Mouse (Mus musculus): ENCODE data around the gene Tbc1d25. TPM values are rescaled to one million over a fixed set of nuclear protein-coding genes. Genes with fewer than 3 reads are reported as not detected.

Tbc1d25 gene
- polyA plus RNA-seq, 1 experiment from 2014 or later, result 7.8 TPM

DNA sequence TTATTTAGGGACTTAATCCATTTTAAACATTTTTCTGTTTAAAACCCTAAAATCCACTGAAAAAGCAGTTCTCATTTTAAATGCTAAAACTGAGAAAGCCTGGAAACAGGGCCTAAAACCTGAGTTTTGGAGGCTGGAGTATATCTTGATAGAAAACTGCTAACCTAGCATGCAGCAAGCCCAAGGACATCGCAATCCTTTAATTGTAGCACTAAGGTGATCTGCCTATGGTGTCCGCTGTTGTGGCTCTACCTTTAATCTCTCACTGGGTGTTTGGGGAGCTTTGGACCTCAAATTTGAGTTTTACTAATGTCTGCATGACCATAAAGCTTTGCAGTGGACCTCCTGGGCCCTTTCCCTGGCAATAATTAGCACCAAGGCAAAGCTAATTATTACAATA lies 35.5 kb downstream of the Tbc1d25 start:
- no peak for ATAC-seq
- Histone ChIP-seq H3K27me3 (replicated peaks; ENCODE audit: insufficient read depth, low read length) (no peaks in the 10 kb centered on the region), H3K9ac (replicated peaks; ENCODE audit: low read depth) (no peak overlapping the region), H3K4me1 (ENCODE audit: insufficient read depth, low read depth, low read length) (no peaks in the 10 kb centered on the region), H3K36me3 (ENCODE audit: insufficient read depth, low read length) (no peaks in the 10 kb centered on the region), H3K4me3 (ENCODE audit: low read depth, low read length) (no peak overlapping the region), H3K9me3 (ENCODE audit: low read length) (no peaks in the 10 kb centered on the region), H3K4me2 (replicated peaks; ENCODE audit: low read depth, low read length) (no peak overlapping the region), H3K27ac (ENCODE audit: low read length) (no peak overlapping the region)
- TF ChIP-seq EP300 (IDR thresholded peaks at IDR 0.05) (no peak), CTCF (IDR thresholded peaks at IDR 0.05) (no peak)
- WGBS, result 100% methylated on average over 2 of the region's 2 CpGs
- DNase-seq (ENCODE audit: low spot score), result no peak

DNA sequence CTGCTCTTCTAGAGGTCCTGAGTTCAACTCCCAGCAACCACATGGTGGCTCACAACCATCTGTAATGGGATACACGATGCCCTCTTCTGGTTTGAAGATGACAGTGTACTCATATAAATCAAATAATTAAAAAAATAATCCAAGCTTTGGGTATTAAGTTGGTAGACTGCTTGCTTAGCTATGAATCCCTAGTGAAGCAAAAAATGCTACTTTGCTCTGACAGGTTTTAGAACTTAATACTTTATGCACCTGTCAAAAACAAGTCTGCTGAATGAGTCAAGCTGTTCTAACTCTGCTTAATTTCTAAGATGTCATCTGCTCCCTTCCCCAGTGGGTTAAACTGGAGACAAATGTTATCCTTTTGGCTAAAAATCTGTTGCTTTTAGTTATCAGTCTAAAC lies 36.5 kb downstream of the Tbc1d25 start:
- no peaks in the 10 kb centered on the region for H3K9me3 ChIP-seq (ENCODE audit: low read length)
- H3K4me1 ChIP-seq (ENCODE audit: insufficient read depth, low read depth, low read length), result no peaks in the 10 kb centered on the region
- TF ChIP-seq CTCF (IDR thresholded peaks at IDR 0.05), result 0 out of 2 replicates have a peak, but pooled peaks have one; percentile 15
- no peak for TF ChIP-seq EP300 (IDR thresholded peaks at IDR 0.05)
- no peak overlapping the region for H3K4me3 ChIP-seq (ENCODE audit: low read depth, low read length)
- DNase-seq (ENCODE audit: low spot score), result no peak
- WGBS, result 29% methylated on average over 1 of the region's 1 CpGs
- no peak for ATAC-seq
- H3K9ac ChIP-seq (replicated peaks; ENCODE audit: low read depth), result no peak overlapping the region
- H3K4me2 ChIP-seq (replicated peaks; ENCODE audit: low read depth, low read length), result no peak overlapping the region
- H3K27ac ChIP-seq (ENCODE audit: low read length), result no peak overlapping the region
- no peaks in the 10 kb centered on the region for H3K36me3 ChIP-seq (ENCODE audit: insufficient read depth, low read length)
- no peaks in the 10 kb centered on the region for H3K27me3 ChIP-seq (replicated peaks; ENCODE audit: insufficient read depth, low read length)

DNA sequence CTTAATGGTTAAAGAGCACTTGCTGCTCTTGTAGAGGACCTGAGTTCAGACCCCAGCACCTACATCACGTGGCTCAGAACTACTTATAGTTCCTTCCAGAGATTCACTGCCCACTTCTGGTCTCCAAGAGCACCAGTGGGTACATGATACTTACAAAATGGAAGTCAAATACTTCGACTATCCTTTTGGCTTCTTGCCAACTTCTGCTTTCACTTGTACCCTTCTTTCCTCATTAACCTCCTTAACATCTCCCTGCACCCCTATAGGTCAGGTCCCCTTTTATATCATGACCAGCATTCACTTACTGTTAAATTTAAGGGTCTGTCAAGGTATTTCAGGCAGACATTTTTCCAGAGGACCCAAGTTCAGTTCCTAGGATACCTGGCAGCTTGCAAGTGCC lies 40.1 kb downstream of the Tbc1d25 start:
- 23% methylated on average over 2 of the region's 2 CpGs for WGBS
- Histone ChIP-seq H3K4me2 (replicated peaks; ENCODE audit: low read depth, low read length) (no peak overlapping the region), H3K27me3 (replicated peaks; ENCODE audit: insufficient read depth, low read length) (no peaks in the 10 kb centered on the region), H3K4me1 (ENCODE audit: insufficient read depth, low read depth, low read length) (no peaks in the 10 kb centered on the region), H3K36me3 (ENCODE audit: insufficient read depth, low read length) (no peaks in the 10 kb centered on the region), H3K9ac (replicated peaks; ENCODE audit: low read depth) (no peak overlapping the region), H3K9me3 (ENCODE audit: low read length) (no peaks in the 10 kb centered on the region), H3K27ac (ENCODE audit: low read length) (no peak overlapping the region), H3K4me3 (ENCODE audit: low read depth, low read length) (no peak overlapping the region)
- no peak for ATAC-seq
- no peak for DNase-seq (ENCODE audit: low spot score)
- no peak for TF ChIP-seq CTCF (IDR thresholded peaks at IDR 0.05)
- TF ChIP-seq EP300 (IDR thresholded peaks at IDR 0.05), result no peak

- peak within 1 kb of the TSS; percentile 46 for H3K4me3 ChIP-seq (ENCODE audit: low read depth, low read length)
- H3K27me3 ChIP-seq (replicated peaks; ENCODE audit: insufficient read depth, low read length), result no peaks in the 10 kb centered on the region
- peak within 1 kb of the TSS; percentile 51 for H3K4me2 ChIP-seq (replicated peaks; ENCODE audit: low read depth, low read length)
- H3K9me3 ChIP-seq (ENCODE audit: low read length), result no peaks in the 10 kb centered on the region
- H3K4me1 ChIP-seq (ENCODE audit: insufficient read depth, low read depth, low read length), result no peaks in the 10 kb centered on the region
- peak; percentile 94 for DNase-seq (ENCODE audit: low spot score)
- H3K36me3 ChIP-seq (ENCODE audit: insufficient read depth, low read length), result no peaks in the 10 kb centered on the region
- ATAC-seq, result peak; percentile 96
- H3K27ac ChIP-seq (ENCODE audit: low read length), result peak within 1 kb of the TSS; percentile 95
- WGBS, result 12% methylated on average over 39 of the region's 40 CpGs
- TF ChIP-seq EP300 (IDR thresholded peaks at IDR 0.05) (no peak), CTCF (IDR thresholded peaks at IDR 0.05) (peak; percentile 25; the same call in 1 of the 2 replicates)
- H3K9ac ChIP-seq (replicated peaks; ENCODE audit: low read depth), result peak within 1 kb of the TSS; percentile 52; the same call in 1 of the 2 replicates
Measured at GRCm38 (mm10) chrX:8132017-8132976, 43.7 kb downstream of the Tbc1d25 start, which contains the start of gene Wdr13. Wdr13 (minus strand) TSS chrX:8132892.

DNA sequence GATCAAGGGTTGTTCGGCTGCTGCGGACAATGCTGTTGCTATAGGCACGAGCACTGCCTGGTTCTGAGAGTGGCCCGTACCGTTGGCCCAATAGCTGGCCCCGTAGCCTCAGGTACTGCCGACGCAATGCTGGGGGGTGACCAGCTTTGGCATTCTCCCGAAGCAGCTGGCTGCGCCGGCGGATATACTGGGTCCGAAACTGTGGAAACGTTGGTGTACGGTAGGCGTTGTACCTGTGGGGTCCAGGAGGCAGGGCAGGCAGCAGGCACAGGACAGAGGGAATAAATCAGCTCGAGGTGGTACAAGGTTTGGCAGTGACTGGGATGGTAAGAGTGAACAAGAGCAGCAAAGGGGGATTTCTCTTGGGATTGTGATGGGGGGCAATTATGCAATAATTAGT lies 44.6 kb downstream of the Tbc1d25 start:
- Histone ChIP-seq H3K4me1 (ENCODE audit: insufficient read depth, low read depth, low read length) (no peaks in the 10 kb centered on the region), H3K9ac (replicated peaks; ENCODE audit: low read depth) (no peak overlapping the region), H3K9me3 (ENCODE audit: low read length) (no peaks in the 10 kb centered on the region), H3K36me3 (ENCODE audit: insufficient read depth, low read length) (no peaks in the 10 kb centered on the region), H3K27ac (ENCODE audit: low read length) (no peak overlapping the region; the same call in 1 of the 2 replicates), H3K4me2 (replicated peaks; ENCODE audit: low read depth, low read length) (peak overlapping the region; percentile 51), H3K4me3 (ENCODE audit: low read depth, low read length) (peak overlapping the region; percentile 46; the same call in 1 of the 2 replicates), H3K27me3 (replicated peaks; ENCODE audit: insufficient read depth, low read length) (no peaks in the 10 kb centered on the region)
- DNase-seq (ENCODE audit: low spot score), result no peak
- no peak for ATAC-seq
- 92% methylated on average over 17 of the region's 17 CpGs for WGBS
- TF ChIP-seq EP300 (IDR thresholded peaks at IDR 0.05), result no peak
- no peak for TF ChIP-seq CTCF (IDR thresholded peaks at IDR 0.05)

DNA sequence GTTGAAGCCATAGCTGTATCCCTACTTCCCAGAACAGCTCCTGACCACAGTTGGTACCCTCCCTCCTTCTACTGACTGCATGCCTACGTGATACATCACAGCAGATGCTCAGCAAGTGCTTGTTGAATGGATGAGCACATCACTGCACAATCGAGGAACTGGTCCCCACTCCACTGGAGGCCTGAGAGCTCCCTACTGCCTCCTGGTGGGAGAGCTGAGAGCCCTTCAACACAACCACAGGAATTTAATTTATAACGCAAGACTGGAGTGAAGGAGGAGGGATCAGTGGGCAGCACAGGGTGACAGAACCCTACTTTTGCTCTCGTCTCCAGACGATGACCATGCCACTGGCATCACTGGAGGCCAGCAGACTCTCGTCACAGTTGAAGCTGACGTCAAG lies 50.7 kb downstream of the Tbc1d25 start:
- peak; percentile 51 for TF ChIP-seq CTCF (IDR thresholded peaks at IDR 0.05)
- no peak for TF ChIP-seq EP300 (IDR thresholded peaks at IDR 0.05)
- no peak for ATAC-seq

More for the DNA sequence above, 50.7 kb downstream of the Tbc1d25 start:
- Histone ChIP-seq H3K4me1 (ENCODE audit: insufficient read depth, low read depth, low read length) (no peaks in the 10 kb centered on the region), H3K27me3 (replicated peaks; ENCODE audit: insufficient read depth, low read length) (no peaks in the 10 kb centered on the region), H3K9me3 (ENCODE audit: low read length) (no peaks in the 10 kb centered on the region), H3K9ac (replicated peaks; ENCODE audit: low read depth) (no peak overlapping the region), H3K27ac (ENCODE audit: low read length) (no peak overlapping the region), H3K36me3 (ENCODE audit: insufficient read depth, low read length) (no peaks in the 10 kb centered on the region), H3K4me3 (ENCODE audit: low read depth, low read length) (no peak overlapping the region), H3K4me2 (replicated peaks; ENCODE audit: low read depth, low read length) (no peak overlapping the region)
- WGBS, result 68% methylated on average over 7 of the region's 7 CpGs
- peak; percentile 9 for DNase-seq (ENCODE audit: low spot score)

All from lung, postnatal 0 days (tissue).